Mouse (Mus musculus) lung, postnatal 0 days (tissue): Measurements from ENCODE around the gene Vwde.

Experiments
- CTCF ChIP-seq: IDR thresholded peaks from 2 replicates; pipeline ENCODE4 v1.5.1; 2016; ENCODE audit warnings: antibody characterized with exemption, mild to moderate bottlenecking
- EP300 ChIP-seq: IDR thresholded peaks from 2 replicates; pipeline ENCODE4 v1.6.1; 2016; ENCODE audit warnings: antibody characterized with exemption, mild to moderate bottlenecking, control low read depth

DNA sequence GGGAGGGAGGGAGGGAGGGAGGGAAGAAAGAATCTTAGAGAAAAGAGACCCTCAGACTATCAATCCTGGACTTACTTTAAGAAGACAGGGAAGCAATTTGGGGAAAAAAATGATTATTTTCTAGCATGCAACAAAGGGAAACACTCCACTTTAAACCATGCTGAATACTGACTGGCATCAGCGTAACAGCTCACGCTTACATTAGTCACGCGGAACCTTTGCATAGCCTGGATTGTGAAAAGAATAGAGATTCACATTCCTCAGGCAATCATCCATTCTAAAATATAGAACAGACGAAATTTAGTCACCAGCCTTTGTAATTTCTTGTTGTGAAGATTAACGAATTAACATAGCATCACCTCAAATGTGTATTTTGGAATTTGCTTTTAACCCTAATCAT is 18.6 kb downstream of the Vwde start:
- no peak for TF ChIP-seq EP300
- no peak for TF ChIP-seq CTCF
